Mouse (Mus musculus) cerebellum, postnatal 10 days (tissue): ENCODE results near the gene Itpr2.
A peak's percentile ranks its signal among the peaks of the same experiment; 100 is the strongest.

ENCODE experiments used
- DNase-seq, 2 experiments: peaks; one replicate each; pipeline ENCODE4 v3.0.0; 2021; ENCODE audit warnings: mixed read lengths in 2 of 2

Itpr2 gene

DNA sequence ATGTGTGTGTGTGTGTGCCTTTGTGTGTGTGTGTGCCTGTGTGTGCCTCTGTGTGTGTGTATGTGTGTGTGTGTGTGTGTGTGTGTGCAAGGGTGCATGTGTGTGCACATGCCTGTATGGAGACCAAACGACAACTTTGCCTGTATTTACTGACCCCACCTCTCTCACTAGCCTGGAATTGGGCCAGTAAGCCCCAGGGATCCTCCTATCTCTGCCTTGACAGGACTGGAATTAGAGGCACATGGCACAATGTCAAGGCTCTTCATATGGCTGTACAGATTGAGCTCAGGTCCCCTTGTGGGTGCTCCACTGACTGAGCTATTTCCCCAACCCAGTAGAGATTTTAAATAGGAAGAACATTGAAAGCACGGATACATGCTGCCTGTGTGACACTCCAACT, 198.7 kb downstream of the Itpr2 start:
- peak; percentile 75 to 86 for DNase-seq

GRCm38 (mm10) chr6:146302574-146303130, 199.4 kb downstream of the Itpr2 start:
- no peak for DNase-seq

DNA sequence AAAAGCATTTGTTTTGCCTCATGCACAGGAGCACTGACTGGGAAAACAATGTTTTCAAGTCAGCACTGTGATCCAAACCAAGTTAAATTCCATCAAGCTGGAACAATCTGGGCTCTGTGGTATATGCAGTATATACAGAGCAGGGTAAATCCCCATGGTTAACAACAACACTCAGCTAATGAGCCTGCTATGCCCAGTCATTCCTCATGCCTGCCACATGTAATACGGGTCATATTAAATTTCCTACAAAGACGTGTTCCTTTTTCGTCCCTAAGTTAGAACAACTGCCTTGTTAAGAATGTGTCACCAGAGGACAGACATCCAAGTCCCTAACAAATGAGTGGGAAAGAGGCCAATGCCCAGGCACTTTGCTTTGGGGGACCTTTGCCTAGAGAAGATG, 199.9 kb downstream of the Itpr2 start:
- no peak for DNase-seq

- DNase-seq, result no peak
Measured at GRCm38 (mm10) chr6:146300961-146301360, 201.1 kb downstream of the Itpr2 start.

DNA sequence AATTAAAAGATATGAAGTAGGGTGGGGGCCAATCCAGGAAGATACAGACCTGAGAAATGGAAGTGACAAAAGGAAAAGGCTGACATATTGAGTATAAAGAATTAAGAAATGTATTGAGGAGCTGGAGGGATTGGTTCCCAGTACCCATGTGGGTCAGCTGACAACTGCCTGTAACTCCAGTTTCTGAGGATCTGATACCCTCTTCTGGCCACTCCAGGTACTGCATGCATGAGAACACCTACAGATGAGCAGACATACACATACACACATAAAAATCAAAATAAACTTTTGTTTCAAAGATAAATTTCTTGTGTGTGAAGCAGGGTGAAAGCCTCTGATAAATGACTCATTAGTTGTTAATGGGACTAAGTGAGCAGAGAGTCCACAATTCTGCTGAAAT, 203.3 kb downstream of the Itpr2 start:
- DNase-seq, result peak in 1 of 2 experiments; percentile 37

GRCm38 (mm10) chr6:146291036-146291435, 211.0 kb downstream of the Itpr2 start:
- no peak for DNase-seq

DNA sequence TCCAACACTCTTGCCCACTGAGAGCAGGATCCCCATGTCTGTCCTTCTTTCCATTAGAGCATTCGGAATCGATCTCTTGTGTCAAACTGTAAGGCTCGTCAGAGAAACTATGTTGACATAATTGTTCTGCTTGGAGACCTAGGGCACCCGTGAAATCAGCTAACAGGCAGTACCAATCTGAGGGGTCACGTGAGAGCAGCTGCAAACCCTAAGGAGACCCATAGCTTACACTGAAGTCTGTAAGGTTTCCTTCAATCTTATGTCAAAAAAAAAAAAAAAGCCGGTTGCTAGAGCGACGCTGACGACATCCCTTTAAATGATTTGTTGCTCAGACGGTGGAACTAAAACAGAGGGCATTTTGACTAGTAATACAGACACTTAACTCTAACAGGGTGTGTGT, 212.2 kb downstream of the Itpr2 start:
- no peak for DNase-seq

- DNase-seq, result peak in 1 of 2 experiments; percentile 13
Measured at GRCm38 (mm10) chr6:146288266-146288665, 213.8 kb downstream of the Itpr2 start.

DNA sequence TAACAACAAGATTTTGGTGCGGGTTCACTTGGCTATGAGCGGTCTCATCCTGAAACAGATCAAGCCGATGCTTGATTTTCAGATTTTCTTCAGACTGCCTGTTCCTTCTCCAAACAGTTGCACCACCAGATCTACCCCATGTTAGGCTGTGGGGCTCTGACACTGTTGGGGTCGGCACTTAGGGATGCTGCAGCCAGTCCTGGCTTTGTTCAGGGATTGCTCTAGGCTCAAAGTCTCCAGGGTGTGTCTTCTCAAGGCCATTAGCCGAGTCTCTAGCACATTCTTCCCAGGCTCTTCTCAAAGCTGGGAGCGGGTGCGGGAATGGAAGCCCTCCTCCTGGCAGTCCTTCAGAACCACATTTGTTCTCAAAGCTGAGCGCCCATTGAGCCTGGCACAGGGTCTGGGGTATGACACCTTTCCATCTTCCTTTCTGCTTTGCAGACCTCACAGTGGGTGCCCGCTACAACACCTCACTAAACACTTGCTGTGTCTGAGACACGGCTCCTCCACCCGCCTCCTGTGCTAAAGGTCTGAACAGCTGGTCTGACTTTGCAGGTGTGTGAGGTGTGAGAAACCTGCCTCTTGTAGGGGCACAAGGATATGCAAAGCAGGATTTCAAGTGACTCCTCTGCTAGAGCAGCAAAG, 217.0 kb downstream of the Itpr2 start:
- DNase-seq, result no peak

DNA sequence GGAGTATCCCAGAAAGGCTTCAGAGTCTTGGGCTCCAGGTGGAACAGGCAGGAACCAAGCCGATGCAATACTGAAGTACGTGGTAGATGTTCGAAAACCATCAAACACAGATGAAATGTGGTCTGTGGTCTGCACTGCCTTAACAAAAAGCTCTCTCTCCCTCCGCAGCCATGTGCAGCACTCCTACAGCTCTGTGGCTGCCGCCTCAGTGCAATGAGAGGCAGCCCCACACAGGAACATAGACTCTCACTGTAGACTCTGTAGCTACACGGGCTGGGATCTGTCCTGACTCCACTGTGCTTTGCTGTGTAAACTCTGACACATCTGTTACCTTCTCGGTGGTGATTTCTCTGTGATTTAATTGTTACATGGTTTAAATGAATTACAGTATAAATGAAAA, 218.0 kb downstream of the Itpr2 start:
- no peak for DNase-seq

DNA sequence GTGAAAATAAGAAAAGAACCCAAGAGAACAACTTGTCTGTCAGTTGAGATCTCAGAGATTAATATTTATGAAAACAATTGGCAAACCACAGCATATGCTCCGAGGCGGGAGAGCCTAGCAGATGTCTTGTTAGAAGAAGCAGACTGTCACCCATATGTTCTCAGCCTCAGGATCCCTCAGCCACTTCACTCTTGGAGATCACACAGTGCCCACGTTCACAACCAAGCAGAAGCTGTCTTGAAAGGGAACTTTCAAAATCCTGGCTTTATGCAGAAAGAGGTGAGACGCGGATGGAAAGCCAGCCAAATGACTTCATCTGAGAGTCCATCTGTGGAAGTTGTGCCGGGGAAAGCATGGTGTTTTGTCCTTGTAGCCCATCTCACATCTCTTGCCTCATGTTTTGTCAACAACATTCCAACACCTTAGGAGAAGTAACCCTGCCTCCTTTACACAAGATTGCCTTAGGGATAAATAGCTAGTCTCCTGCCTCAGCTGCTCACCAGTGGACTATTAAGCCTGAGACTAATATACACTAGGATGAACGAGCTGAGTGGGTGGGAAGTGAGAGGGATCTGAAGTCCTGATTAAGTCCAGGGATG, 219.9 kb downstream of the Itpr2 start:
- DNase-seq, result peak; percentile 49 to 50

- DNase-seq, result peak; percentile 66 to 74
Measured at GRCm38 (mm10) chr6:146281176-146281899, 220.7 kb downstream of the Itpr2 start.

DNA sequence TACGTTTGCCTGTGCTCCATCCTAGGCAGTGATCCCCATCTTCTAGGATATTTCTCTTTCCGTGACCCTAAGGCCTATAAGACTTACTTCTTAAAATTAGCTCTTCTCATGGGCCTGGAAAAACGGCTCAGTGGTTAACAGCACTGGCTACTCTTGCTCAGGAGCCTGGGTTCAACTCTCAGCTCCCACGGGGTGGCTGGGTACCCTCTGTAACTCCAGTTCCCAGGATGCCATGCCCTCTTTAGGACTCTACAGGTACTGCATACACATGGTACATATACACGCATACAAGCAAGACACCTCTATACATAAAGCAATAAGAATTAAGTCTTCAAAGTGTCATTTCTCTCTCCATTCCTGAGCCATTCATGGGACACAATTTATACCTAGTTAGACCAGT, 228.8 kb downstream of the Itpr2 start:
- DNase-seq, result no peak

- DNase-seq, result peak; percentile 84 to 90
Measured at GRCm38 (mm10) chr6:146272253-146273036, 229.6 kb downstream of the Itpr2 start.

- DNase-seq, result peak; percentile 64 to 73
Measured at GRCm38 (mm10) chr6:146270776-146271533, 231.1 kb downstream of the Itpr2 start.

DNA sequence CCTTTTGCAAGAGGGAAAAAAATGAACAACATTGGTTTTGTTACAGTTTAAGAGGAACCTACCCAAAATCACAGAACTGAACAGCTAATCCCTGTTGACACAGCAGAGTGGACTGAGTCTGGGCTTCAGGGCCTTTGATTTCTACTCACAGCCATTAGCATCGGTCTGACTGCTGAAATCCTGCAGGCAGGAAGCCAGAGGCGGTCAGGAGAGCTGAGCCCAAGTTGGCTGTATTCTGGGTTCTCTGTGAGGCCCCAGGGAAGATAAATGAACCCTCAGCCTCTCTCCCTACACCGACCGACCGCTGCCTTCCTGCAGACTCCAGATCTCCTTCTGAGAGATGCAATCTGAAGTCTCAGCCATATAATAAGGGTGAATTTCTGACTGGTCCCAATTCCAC, 231.9 kb downstream of the Itpr2 start:
- DNase-seq, result peak; percentile 44 to 62

GRCm38 (mm10) chr6:146269291-146269690, 232.7 kb downstream of the Itpr2 start:
- DNase-seq, result no peak

DNA sequence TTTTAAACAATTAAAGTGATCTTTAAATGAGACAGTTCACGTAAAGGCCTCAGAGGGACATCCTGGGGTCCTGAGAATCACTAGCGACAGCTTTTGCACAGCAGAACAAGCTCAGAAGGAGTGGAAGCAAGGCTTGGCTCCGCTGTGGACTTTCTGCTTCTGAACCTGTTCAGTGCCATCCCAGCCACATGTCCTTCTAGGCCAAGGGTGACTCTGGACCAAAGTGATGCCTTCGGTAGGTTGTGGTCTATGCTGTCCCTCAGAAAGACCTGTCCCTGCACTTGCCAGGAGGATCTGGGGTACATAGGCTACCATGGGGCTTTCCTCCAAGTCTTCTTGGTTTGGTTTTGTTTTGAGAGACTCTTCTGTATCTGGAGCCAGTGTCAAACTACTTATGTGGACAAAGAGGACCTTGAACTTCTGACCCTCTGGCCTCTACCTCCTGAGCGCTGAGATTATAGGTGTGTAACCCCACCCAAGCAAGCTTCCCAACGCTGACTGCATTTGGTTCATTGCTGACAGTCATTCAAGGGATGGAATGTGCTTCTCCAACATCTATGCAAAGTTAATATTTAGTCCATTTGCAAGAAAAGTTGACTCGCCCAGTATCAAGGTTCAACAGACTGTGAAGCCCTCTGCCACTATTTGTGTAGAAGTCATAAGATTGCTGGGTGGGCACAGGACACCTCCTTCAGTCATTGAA, 241.2 kb downstream of the Itpr2 start:
- no peak for DNase-seq

GRCm38 (mm10) chr6:146258751-146259150, 243.3 kb downstream of the Itpr2 start:
- DNase-seq, result no peak

- no peak for DNase-seq
Measured at GRCm38 (mm10) chr6:146258261-146258660, 243.8 kb downstream of the Itpr2 start.

GRCm38 (mm10) chr6:146256947-146257670, 244.9 kb downstream of the Itpr2 start:
- no peak for DNase-seq
